Mouse (Mus musculus): ENCODE measurements around the gene Cox17.
A peak's percentile ranks its signal among the peaks of the same experiment; 100 is the strongest.
"Not testable (repeated sequence)": the region's sequence is repeated elsewhere in the genome, so short reads cannot be mapped to it uniquely, and the experiment has no call there.

The Cox17 gene

GRCm38 (mm10) chr16:38346529-38347325 is at the start of gene Cox17, which contains the start of gene Gm21987:
Gene Cox17, plus strand, starts transcription at chr16:38346991.
Gene Gm21987, plus strand, starts transcription at chr16:38347040.
- DNase-seq (ENCODE audit: inconsistent ontology term) = peak; percentile 94

GRCm38 (mm10) chr16:38298410-38298809 is 48.4 kb upstream of the Cox17 start:
- no peak for DNase-seq (ENCODE audit: inconsistent ontology term)

GRCm38 (mm10) chr16:38302367-38302766 is 44.4 kb upstream of the Cox17 start:
- no peak for DNase-seq (ENCODE audit: inconsistent ontology term)

GRCm38 (mm10) chr16:38304460-38305194 is 42.2 kb upstream of the Cox17 start:
- no peak for DNase-seq (ENCODE audit: inconsistent ontology term)

- DNase-seq (ENCODE audit: inconsistent ontology term) = no peak
Measured at GRCm38 (mm10) chr16:38306571-38307220, 40.1 kb upstream of the Cox17 start.

DNA sequence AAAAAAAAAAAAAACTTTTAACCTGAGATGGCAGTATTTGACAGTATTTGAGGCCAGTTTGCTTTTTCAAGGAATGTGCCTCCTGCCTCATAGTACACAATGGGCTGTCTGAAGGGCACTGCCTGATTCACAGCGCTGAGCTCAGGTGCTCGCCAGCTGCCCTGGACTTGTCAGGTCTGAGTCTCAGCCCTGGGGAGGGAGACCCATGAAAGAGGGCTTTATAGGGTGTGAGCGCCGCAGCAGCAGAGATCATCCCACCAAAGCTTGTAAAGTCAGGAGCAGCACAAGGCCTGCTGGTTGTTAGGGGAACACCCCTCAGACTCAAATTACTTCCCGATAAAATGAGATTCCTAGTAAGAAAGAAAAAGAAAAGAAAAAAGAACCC is 39.6 kb upstream of the Cox17 start:
- no peak for DNase-seq (ENCODE audit: inconsistent ontology term)

DNA sequence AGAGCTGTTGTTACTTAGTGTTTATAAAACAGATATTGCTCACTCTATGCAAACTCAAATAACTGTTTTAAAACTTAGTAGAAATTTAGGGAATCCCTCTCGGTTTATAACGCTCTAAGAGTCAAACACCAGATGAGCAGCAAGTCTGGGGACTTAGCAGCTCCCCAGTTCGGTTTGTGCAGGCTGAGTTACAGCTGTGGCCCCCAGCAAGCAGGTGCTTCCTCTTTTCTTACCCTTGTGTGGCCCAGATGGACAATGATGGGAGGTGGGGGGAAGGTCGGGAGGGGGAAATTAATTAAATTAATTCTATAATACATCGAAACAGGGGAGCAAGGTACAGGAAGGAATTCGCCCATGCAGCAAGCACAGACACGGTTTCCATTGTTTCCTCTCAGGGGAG is 39.1 kb upstream of the Cox17 start:
- no peak for DNase-seq (ENCODE audit: inconsistent ontology term)

GRCm38 (mm10) chr16:38308195-38308594 is 38.6 kb upstream of the Cox17 start:
- DNase-seq (ENCODE audit: inconsistent ontology term) = no peak

- no peak for DNase-seq (ENCODE audit: inconsistent ontology term)
Measured at GRCm38 (mm10) chr16:38318492-38318891, 28.3 kb upstream of the Cox17 start.

DNA sequence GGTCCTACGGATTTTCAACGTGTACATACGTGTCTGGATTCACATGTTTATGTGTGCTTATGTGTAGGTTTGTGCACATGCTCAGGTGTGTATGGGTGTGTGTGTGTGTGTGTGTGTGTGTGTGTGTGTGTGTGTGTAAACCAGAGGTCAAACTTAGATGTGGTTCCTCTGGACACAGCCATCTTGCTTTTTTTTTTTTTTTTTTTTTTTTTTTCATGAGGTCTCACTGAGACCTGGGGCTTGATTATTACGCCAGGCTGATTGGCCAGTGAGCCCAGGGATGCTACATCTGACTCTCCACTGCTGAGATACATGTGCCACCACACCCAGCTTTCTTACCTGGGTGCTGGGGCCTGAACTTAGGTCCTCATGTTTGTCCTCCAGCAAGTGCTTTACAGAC is 27.7 kb upstream of the Cox17 start:
- DNase-seq (ENCODE audit: inconsistent ontology term) = no peak

DNA sequence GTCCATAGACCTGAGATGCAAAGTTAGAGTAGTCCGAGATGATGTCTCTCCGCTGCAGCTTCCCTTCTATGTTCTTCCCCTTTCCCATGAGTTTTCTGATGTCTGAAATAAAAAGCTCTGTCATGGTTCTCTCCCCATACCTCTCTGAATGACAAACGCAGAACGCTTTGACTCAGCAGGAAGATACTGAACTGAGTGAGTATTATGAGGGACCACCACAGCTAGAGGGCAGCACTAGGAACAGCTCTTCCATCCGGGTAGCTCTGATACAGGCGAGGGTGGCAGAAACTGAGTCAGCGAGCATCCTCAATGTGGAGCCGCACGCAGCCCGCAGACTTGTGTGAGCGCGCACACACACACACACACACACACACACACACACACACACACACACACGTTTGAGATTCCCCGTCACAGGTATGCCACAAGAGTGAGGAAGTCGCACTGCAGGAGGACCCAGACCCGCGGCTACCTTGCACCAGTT is 25.3 kb upstream of the Cox17 start:
- DNase-seq (ENCODE audit: inconsistent ontology term) = peak; percentile 25

DNA sequence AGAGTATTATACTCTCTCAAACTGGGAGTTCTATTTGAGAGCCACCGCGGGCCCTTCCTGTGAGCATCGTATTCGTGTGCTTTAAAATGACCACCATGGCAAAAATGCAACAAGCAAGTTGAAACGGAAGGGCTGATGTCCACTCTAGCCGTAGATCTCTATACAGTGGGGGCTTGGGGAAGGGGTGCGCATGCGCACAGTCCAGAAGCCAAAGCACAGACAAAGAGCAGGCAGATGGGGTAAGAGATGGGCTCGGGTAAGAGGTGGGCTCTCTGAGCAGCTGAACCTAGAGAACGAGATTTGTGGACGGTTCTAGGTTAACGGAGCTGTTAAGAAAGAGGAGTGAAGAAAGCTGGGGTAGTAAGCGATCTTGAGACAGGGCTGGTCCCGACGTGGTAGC is 22.5 kb upstream of the Cox17 start:
- no peak for DNase-seq (ENCODE audit: inconsistent ontology term)

GRCm38 (mm10) chr16:38326778-38327397 is 19.9 kb upstream of the Cox17 start:
- DNase-seq (ENCODE audit: inconsistent ontology term) = no peak

GRCm38 (mm10) chr16:38329340-38329739 is 17.5 kb upstream of the Cox17 start:
- DNase-seq (ENCODE audit: inconsistent ontology term) = no peak

DNA sequence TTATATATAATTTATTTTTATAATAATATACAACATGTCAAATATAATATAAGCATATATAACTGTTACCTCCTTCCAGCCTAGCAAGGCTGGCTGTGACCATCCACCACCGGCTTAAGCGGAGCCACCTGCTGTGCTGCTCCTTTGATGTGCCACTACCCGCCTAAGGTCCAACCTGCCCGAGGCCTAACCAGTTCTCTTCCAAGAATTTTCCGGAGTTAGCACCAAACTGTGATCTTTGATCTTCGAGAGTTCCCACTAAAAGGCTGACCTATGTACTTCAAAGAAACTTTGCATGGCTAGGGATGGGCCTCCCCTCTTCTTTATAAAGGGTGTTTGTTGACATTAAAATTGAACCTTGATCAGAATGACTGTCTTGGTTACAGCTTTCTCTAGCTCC is 12.4 kb upstream of the Cox17 start:
- no peak for DNase-seq (ENCODE audit: inconsistent ontology term)

GRCm38 (mm10) chr16:38338077-38338476 is 8.7 kb upstream of the Cox17 start:
- not testable (repeated sequence) for DNase-seq (ENCODE audit: inconsistent ontology term)

- peak; percentile 89 for DNase-seq (ENCODE audit: inconsistent ontology term)
Measured at GRCm38 (mm10) chr16:38341396-38342324, 5.1 kb upstream of the Cox17 start, which contains the start of gene Maats1. Gene Maats1, minus strand, starts transcription at chr16:38342143.

DNA sequence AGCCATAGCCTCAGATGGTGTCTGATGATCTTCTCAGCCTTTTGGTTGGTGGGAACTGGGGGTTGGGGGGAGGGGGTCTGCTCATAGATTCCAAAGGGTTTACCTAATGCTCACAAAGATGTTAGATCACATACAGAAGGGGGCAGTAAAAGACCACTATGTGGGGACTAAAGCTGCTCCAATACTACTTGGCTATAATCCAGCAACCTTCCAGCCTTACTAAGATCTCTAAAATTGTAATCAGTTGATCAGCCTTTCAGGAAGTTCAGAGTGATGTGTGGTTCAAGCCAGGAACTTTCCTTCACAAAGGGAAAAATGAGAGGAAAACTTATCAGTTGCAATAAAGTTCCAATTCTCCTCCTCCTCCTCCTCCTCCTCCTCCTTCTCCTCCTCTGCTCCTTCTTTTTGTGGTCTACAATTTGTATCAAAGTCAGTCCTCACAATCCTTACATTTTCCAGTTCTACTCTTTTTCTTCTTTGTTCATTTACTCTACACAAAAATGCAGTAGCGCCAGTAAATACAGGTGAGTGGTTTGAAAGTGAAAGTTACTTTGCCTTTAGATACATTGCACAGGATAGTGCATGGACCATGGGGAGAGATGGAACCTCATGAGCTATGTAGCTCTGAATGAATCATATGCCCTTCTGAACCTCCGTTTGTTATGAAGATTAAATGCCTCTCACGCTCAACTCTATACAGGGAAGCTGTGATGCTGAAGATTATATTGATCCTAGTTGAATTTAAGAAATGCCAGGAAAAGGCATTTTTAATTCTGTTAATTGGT is 1.7 kb upstream of the Cox17 start:
- peak; percentile 79 for DNase-seq (ENCODE audit: inconsistent ontology term)

DNA sequence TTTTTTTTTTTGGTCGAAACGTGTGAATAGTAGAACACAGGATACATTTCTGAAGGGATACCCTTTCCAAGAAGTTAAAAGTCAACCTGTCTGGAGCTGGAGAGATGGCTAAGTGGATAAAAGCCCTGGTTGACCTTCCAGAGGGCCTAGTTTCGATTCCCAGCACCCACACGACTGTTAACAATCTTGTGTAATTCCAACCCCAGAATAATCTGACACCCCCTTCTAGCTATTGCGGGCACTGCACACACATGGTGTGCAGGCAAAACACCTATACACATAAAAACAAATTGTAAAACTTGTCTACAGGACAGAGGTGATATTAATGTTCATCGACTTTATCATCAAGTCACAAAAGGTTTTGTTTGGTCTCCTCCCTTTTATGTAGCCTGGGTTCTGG is 797 bp downstream of the Cox17 start:
- DNase-seq (ENCODE audit: inconsistent ontology term) = no peak

GRCm38 (mm10) chr16:38348217-38348761 is 1.5 kb downstream of the Cox17 start:
- DNase-seq (ENCODE audit: inconsistent ontology term) = no peak
